Mouse (Mus musculus) heart, adult 2 months (tissue): ENCODE data around the gene Gm13278.
"Not testable (repeated sequence)": the region's sequence is repeated elsewhere in the genome, so short reads cannot be mapped to it uniquely, and the experiment has no call there.

Source experiments
- CTCF ChIP-seq: fragments of 200-600 bp; IDR thresholded peaks from 2 replicates; pipeline ENCODE4 v1.8.1; 2022; ENCODE audit warnings: antibody characterized with exemption, mild to moderate bottlenecking, moderate library complexity
- EP300 ChIP-seq: fragments of 200-500 bp; IDR thresholded peaks from 2 replicates; pipeline ENCODE4 v1.6.1; 2011; ENCODE audit warnings: low read depth, low read length, control low read depth; ENCODE audit not compliant: insufficient read depth
- POLR2A ChIP-seq: fragments of 200-500 bp; IDR thresholded peaks from 2 replicates; pipeline ENCODE4 v1.6.1; 2011; ENCODE audit warnings: mild to moderate bottlenecking, low read depth, low read length, control low read depth; ENCODE audit not compliant: insufficient read depth

DNA sequence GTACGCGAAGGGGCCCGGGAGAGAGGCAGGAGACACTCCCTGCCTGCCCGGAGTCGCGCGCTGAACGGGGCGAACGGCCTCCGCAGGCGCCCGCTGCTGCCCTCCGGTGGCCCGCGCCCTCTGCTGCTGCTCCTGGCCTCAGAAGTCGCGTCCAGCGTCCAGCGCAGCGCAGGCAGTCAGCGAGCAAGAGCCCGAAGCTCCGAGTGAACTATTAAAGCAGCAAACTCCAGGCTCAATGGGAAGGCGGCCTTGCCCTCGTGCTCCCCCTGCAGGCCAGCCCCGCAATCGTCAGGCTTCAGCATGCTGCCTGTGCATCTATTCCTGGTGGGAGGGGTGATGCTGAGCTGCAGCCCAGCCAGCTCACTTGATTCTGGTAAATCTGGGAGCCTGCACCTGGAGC is at the start of gene Gm13278:
- not testable (repeated sequence) for TF ChIP-seq POLR2A, EP300, CTCF
